Mouse (Mus musculus): ENCODE data around the gene Olfr986.

Gene Olfr986

GRCm38 (mm10) chr9:40235220-40235619, 54.5 kb downstream of the Olfr986 start:
- no peak for DNase-seq
